Mouse (Mus musculus) G1E (cell line): ENCODE results near the gene Prss21. TPM values are rescaled to one million over a fixed set of nuclear protein-coding genes. Genes with fewer than 3 reads are reported as not detected.

Experiments used
- ATAC-seq: 2 replicates; pipeline ENCODE4 v1.8.0; 2016; ENCODE audit warnings: mild to moderate bottlenecking; ENCODE audit not compliant: insufficient number of reproducible peaks, poor library complexity, low FRiP score, severe bottlenecking; ENCODE audit errors: extremely low read depth
- DNase-seq: peaks from one replicate; pipeline ENCODE4 v3.0.0; 2012; ENCODE audit warnings: low spot score
- H3K27me3 ChIP-seq: 2 replicates; pipeline ENCODE4 v1.6.1; 2012; ENCODE audit warnings: mild to moderate bottlenecking, low read length, inconsistent platforms; ENCODE audit not compliant: insufficient read depth
- H3K36me3 ChIP-seq: replicated peaks from 2 replicates; pipeline ENCODE3; 2012; ENCODE audit warnings: mild to moderate bottlenecking, inconsistent platforms
- H3K4me1 ChIP-seq: 2 replicates; pipeline ENCODE4 v1.6.1; 2012; ENCODE audit warnings: low read depth, low read length, inconsistent platforms, mixed read lengths; ENCODE audit not compliant: insufficient read depth
- H3K4me3 ChIP-seq: 2 replicates; pipeline ENCODE4 v1.5.1; 2012; ENCODE audit warnings: low read depth, mild to moderate bottlenecking, inconsistent platforms, low read length, moderate library complexity, mixed read lengths
- H3K9me3 ChIP-seq: replicated peaks from 2 replicates; pipeline ENCODE4 v1.6.1; 2012; ENCODE audit warnings: inconsistent platforms
- CTCF ChIP-seq: IDR thresholded peaks from 2 replicates; pipeline ENCODE4 v1.5.1; 2012; ENCODE audit warnings: low read depth, low read length, inconsistent platforms, mixed read lengths
- GATA1 ChIP-seq: IDR thresholded peaks from 2 replicates; pipeline ENCODE4 v1.6.1; 2012; ENCODE audit warnings: borderline replicate concordance, low read length, inconsistent platforms, mixed read lengths
- GATA2 ChIP-seq: IDR thresholded peaks from 2 replicates; pipeline ENCODE4 v1.6.1; 2012; ENCODE audit warnings: low read depth, low read length, inconsistent platforms, borderline replicate concordance
- POLR2AphosphoS5 ChIP-seq: IDR thresholded peaks from 2 replicates; pipeline ENCODE4 v1.6.1; 2012; ENCODE audit warnings: low read depth, low read length, inconsistent platforms; ENCODE audit not compliant: insufficient replicate concordance
- TAL1 ChIP-seq: conservative IDR thresholded peaks from 2 replicates; pipeline ENCODE4 v1.6.1; 2012; ENCODE audit warnings: low read depth, low read length, inconsistent platforms, mixed read lengths
- polyA plus RNA-seq: library from polyadenylated mRNA; stranded (reverse); fragments of >175 nt; gene quantifications from 2 replicates; pipeline ENCODE4 v1.2.3, GENCODE M21; 2012
- total RNA-seq, 2 experiments: library from RNA; stranded (forward) in 1 of 2; stranded (reverse) in 1 of 2; fragments of 200-1000 nt in 1 of 2; fragments of >200 nt in 1 of 2; fragmentation: Nextera tagmentation in 1 of 2; gene quantifications; 2 replicates each; pipeline ENCODE4 v1.2.3; 2014 to 2017

Prss21 gene
- total and polyA plus RNA-seq, 3 experiments = not detected

GRCm38 (mm10) chr17:23823614-23824013 is 44.2 kb upstream of the Prss21 start:
- Histone ChIP-seq H3K36me3 (peaks cover 90% of the 10 kb centered on the region), H3K4me1 (peaks cover 70% of the 10 kb centered on the region), H3K27me3 (peaks cover 3% of the 10 kb centered on the region; the same call in 1 of the 2 replicates), H3K9me3 (peaks cover 24% of the 10 kb centered on the region), H3K4me3 (no peak overlapping the region)
- DNase-seq (no peak), ATAC-seq (no peak)
- no peak for TF ChIP-seq POLR2AphosphoS5
- no peak for TF ChIP-seq GATA1
- no peak for TF ChIP-seq CTCF
- no peak for TF ChIP-seq TAL1
- no peak for TF ChIP-seq GATA2

- no peak for DNase-seq
Observed at GRCm38 (mm10) chr17:23825591-23825990, 42.3 kb upstream of the Prss21 start.

GRCm38 (mm10) chr17:23828271-23829001 is 39.4 kb upstream of the Prss21 start:
- H3K9me3 ChIP-seq = no peaks in the 10 kb centered on the region
- H3K27me3 ChIP-seq = peaks cover 5% of the 10 kb centered on the region; the same call in 1 of the 2 replicates
- H3K4me1 ChIP-seq = peaks cover 46% of the 10 kb centered on the region
- H3K4me3 ChIP-seq = peak overlapping the region; percentile 88
- TF ChIP-seq TAL1 = no peak
- no peak for TF ChIP-seq CTCF
- no peak for TF ChIP-seq GATA2
- TF ChIP-seq GATA1 = no peak
- TF ChIP-seq POLR2AphosphoS5 = no peak
- H3K36me3 ChIP-seq = peaks cover 41% of the 10 kb centered on the region
- DNase-seq = no peak
- ATAC-seq = no peak

More at GRCm38 (mm10) chr17:23825591-23825990, 42.3 kb upstream of the Prss21 start:
- TF ChIP-seq CTCF = no peak
- TF ChIP-seq TAL1 = no peak
- TF ChIP-seq POLR2AphosphoS5 = no peak
- no peak for TF ChIP-seq GATA2
- no peak for TF ChIP-seq GATA1
- peaks cover 70% of the 10 kb centered on the region for H3K36me3 ChIP-seq
- H3K9me3 ChIP-seq = peaks cover 4% of the 10 kb centered on the region
- no peak overlapping the region for H3K4me3 ChIP-seq
- ATAC-seq = no peak
- H3K27me3 ChIP-seq = no peaks in the 10 kb centered on the region
- peaks cover 66% of the 10 kb centered on the region for H3K4me1 ChIP-seq

- Histone ChIP-seq H3K4me1 (peaks cover 42% of the 10 kb centered on the region), H3K27me3 (peaks cover 12% of the 10 kb centered on the region), H3K9me3 (no peaks in the 10 kb centered on the region), H3K4me3 (peak within 1 kb of the TSS; percentile 88), H3K36me3 (peaks cover 34% of the 10 kb centered on the region)
- no peak for TF ChIP-seq GATA2
- no peak for TF ChIP-seq POLR2AphosphoS5
- TF ChIP-seq CTCF = no peak
- TF ChIP-seq TAL1 = no peak
- DNase-seq (peak; percentile 88), ATAC-seq (peak; percentile 81)
Observed at GRCm38 (mm10) chr17:23829064-23829619, 38.7 kb upstream of the Prss21 start, which contains the start of gene Elob. Elob (minus strand) TSS chr17:23829136.

GRCm38 (mm10) chr17:23831201-23831600 is 36.7 kb upstream of the Prss21 start:
- Histone ChIP-seq H3K27me3 (peaks cover 32% of the 10 kb centered on the region), H3K36me3 (peaks cover 14% of the 10 kb centered on the region), H3K9me3 (no peaks in the 10 kb centered on the region), H3K4me1 (peaks cover 31% of the 10 kb centered on the region), H3K4me3 (no peak overlapping the region)
- TF ChIP-seq GATA1 (no peak), POLR2AphosphoS5 (no peak), CTCF (no peak), TAL1 (no peak)
- DNase-seq = no peak
- ATAC-seq = no peak

- Histone ChIP-seq H3K27me3 (peaks cover 51% of the 10 kb centered on the region), H3K36me3 (no peaks in the 10 kb centered on the region), H3K9me3 (no peaks in the 10 kb centered on the region), H3K4me3 (no peak within 1 kb of the TSS), H3K4me1 (peaks cover 8% of the 10 kb centered on the region)
- DNase-seq (no peak), ATAC-seq (no peak)
- TF ChIP-seq POLR2AphosphoS5 (no peak), GATA2 (no peak), CTCF (no peak)
Observed at GRCm38 (mm10) chr17:23836006-23836575, 31.8 kb upstream of the Prss21 start, which contains the start of gene Prss33. Prss33 (minus strand) TSS chr17:23836056.
